Mouse (Mus musculus) hindbrain, embryonic 16.5 days (tissue): ENCODE results near the gene Serpinh1. TPM values are rescaled to one million over a fixed set of nuclear protein-coding genes. Genes with fewer than 3 reads are reported as not detected.

Experiments used
- ATAC-seq: fragments of 200-750 bp; cut with Nextera tagmentation; 2 replicates; pipeline ENCODE4 v1.8.0; 2017; ENCODE audit warnings: moderate TSS enrichment, moderate library complexity
- H3K27ac ChIP-seq: fragments of 300-500 bp; sonication (generic); 2 replicates; pipeline ENCODE4 v1.5.1; 2014; ENCODE audit warnings: low read depth, mild to moderate bottlenecking, control low read depth, low read length, moderate library complexity
- H3K27me3 ChIP-seq: fragments of 300-500 bp; sonication (generic); replicated peaks from 2 replicates; pipeline ENCODE4 v1.6.1; 2014; ENCODE audit warnings: low read length; ENCODE audit not compliant: control insufficient read depth, insufficient read depth
- H3K36me3 ChIP-seq: fragments of 300-500 bp; sonication (generic); 2 replicates; pipeline ENCODE4 v1.6.1; 2014; ENCODE audit warnings: mild to moderate bottlenecking, low read length, moderate library complexity, mixed read lengths; ENCODE audit not compliant: control insufficient read depth, insufficient read depth
- H3K4me1 ChIP-seq: fragments of 300-500 bp; sonication (generic); 2 replicates; pipeline ENCODE4 v1.6.1; 2014; ENCODE audit warnings: low read depth, low read length; ENCODE audit not compliant: control insufficient read depth, insufficient read depth
- H3K4me2 ChIP-seq: fragments of 300-500 bp; sonication (generic); 2 replicates; pipeline ENCODE4 v1.6.1; 2014; ENCODE audit warnings: mild to moderate bottlenecking, low read length, control low read depth, moderate library complexity
- H3K4me3 ChIP-seq: fragments of 300-500 bp; sonication (generic); 2 replicates; pipeline ENCODE4 v1.5.1; 2014; ENCODE audit warnings: mild to moderate bottlenecking, low read length, control low read depth, moderate library complexity
- H3K9ac ChIP-seq: fragments of 300-500 bp; sonication (generic); 2 replicates; pipeline ENCODE4 v1.6.1; 2014; ENCODE audit warnings: low read depth, mild to moderate bottlenecking, control low read depth, low read length, moderate library complexity
- H3K9me3 ChIP-seq: fragments of 300-500 bp; sonication (generic); 2 replicates; pipeline ENCODE4 v1.6.1; 2014; ENCODE audit warnings: mild to moderate bottlenecking, low read length, moderate library complexity; ENCODE audit not compliant: control insufficient read depth
- WGBS: fragments of 180-500 bp; shearing (Covaris S2); extraction: QIAGEN DNeasy Blood & Tissue Kit; methylation state at CpG from one replicate; pipeline ENCODE4 v1.1.7; 2014; 5-methylcytosine and 5-hydroxymethylcytosine counted together
- polyA plus RNA-seq: library from polyadenylated mRNA; unstranded; fragments of >200 nt; fragmentation: Nextera tagmentation; extraction: Ambion mirVana; gene quantifications from 2 replicates; pipeline ENCODE4 v1.2.1, GENCODE M21; 2015

Gene Serpinh1
- polyA plus RNA-seq, 1 experiment from 2014 or later = 261 TPM

GRCm38 (mm10) chr7:99306640-99307039 is 46.4 kb downstream of the Serpinh1 start:
- 32% methylated on average over 3 of the region's 3 CpGs for WGBS
- peaks cover 35% of the 10 kb centered on the region for H3K4me1 ChIP-seq

GRCm38 (mm10) chr7:99305688-99306087 is 47.4 kb downstream of the Serpinh1 start:
- Histone ChIP-seq H3K36me3 (no peaks in the 10 kb centered on the region), H3K9ac (no peak overlapping the region), H3K4me2 (no peak overlapping the region), H3K9me3 (no peaks in the 10 kb centered on the region), H3K4me3 (no peak overlapping the region), H3K27ac (no peak overlapping the region), H3K27me3 (no peaks in the 10 kb centered on the region), H3K4me1 (peaks cover 31% of the 10 kb centered on the region)
- no peak for ATAC-seq
- 87% methylated on average over 4 of the region's 4 CpGs for WGBS

More at GRCm38 (mm10) chr7:99306640-99307039, 46.4 kb downstream of the Serpinh1 start:
- ATAC-seq = no peak
- no peaks in the 10 kb centered on the region for H3K27me3 ChIP-seq
- H3K9ac ChIP-seq = no peak overlapping the region
- no peaks in the 10 kb centered on the region for H3K36me3 ChIP-seq
- H3K4me3 ChIP-seq = no peak overlapping the region
- no peak overlapping the region; the same call in 1 of the 2 replicates for H3K27ac ChIP-seq
- H3K9me3 ChIP-seq = no peaks in the 10 kb centered on the region
- no peak overlapping the region for H3K4me2 ChIP-seq

- Histone ChIP-seq H3K36me3 (no peaks in the 10 kb centered on the region), H3K4me3 (no peak overlapping the region), H3K4me1 (peaks cover 31% of the 10 kb centered on the region), H3K27me3 (no peaks in the 10 kb centered on the region), H3K4me2 (no peak overlapping the region), H3K9ac (no peak overlapping the region), H3K9me3 (no peaks in the 10 kb centered on the region), H3K27ac (peak overlapping the region; percentile 70; the same call in 1 of the 2 replicates)
- peak; percentile 79 for ATAC-seq
- WGBS = 23% methylated on average over 5 of the region's 5 CpGs
These were observed 48.1 kb downstream of the Serpinh1 start for GRCm38 (mm10) chr7:99304949-99305372.

GRCm38 (mm10) chr7:99304029-99304428 is 49.0 kb downstream of the Serpinh1 start:
- peaks cover 31% of the 10 kb centered on the region for H3K4me1 ChIP-seq
- ATAC-seq = no peak
- H3K4me2 ChIP-seq = no peak overlapping the region
- no peaks in the 10 kb centered on the region for H3K9me3 ChIP-seq
- no peaks in the 10 kb centered on the region for H3K27me3 ChIP-seq
- H3K4me3 ChIP-seq = no peak overlapping the region
- H3K36me3 ChIP-seq = no peaks in the 10 kb centered on the region
- 8% methylated on average over 6 of the region's 6 CpGs for WGBS
- H3K27ac ChIP-seq = peak overlapping the region; percentile 70
- H3K9ac ChIP-seq = no peak overlapping the region

GRCm38 (mm10) chr7:99300650-99301175 is 52.3 kb downstream of the Serpinh1 start:
- 29% methylated on average over 3 of the region's 3 CpGs for WGBS
- H3K36me3 ChIP-seq = no peaks in the 10 kb centered on the region
- H3K4me2 ChIP-seq = no peak overlapping the region
- no peaks in the 10 kb centered on the region for H3K27me3 ChIP-seq
- H3K9ac ChIP-seq = no peak overlapping the region
- no peak overlapping the region for H3K4me3 ChIP-seq
- H3K9me3 ChIP-seq = no peaks in the 10 kb centered on the region
- H3K4me1 ChIP-seq = peaks cover 25% of the 10 kb centered on the region
- ATAC-seq = no peak
- no peak overlapping the region for H3K27ac ChIP-seq

Other genes starting within 250 kb of the Serpinh1 start
- 14.4 and 15.3 TPM in 2 replicates for gene Uvrag, start 212.1 kb downstream of the Serpinh1 start, polyA plus RNA-seq
- 23.7 and 24.9 TPM in 2 replicates for gene Dgat2, start 170.5 kb downstream of the Serpinh1 start, polyA plus RNA-seq
- gene Mogat2, start 114.6 kb downstream of the Serpinh1 start, polyA plus RNA-seq = 0.80 and 1.3 TPM in 2 replicates
- 127 and 137 TPM in 2 replicates for gene Map6, start 85.8 kb downstream of the Serpinh1 start, polyA plus RNA-seq
- 36.9 and 43.8 TPM in 2 replicates for gene Gdpd5, start 28.2 kb upstream of the Serpinh1 start, polyA plus RNA-seq
- 0.54 and 1.6 TPM in 2 replicates for gene Klhl35, start 112.8 kb upstream of the Serpinh1 start, polyA plus RNA-seq
- gene Rps3, start 130.5 kb upstream of the Serpinh1 start, polyA plus RNA-seq = 398 and 428 TPM in 2 replicates
- gene Arrb1, start 182.2 kb upstream of the Serpinh1 start, polyA plus RNA-seq = 17.4 and 19.8 TPM in 2 replicates